Mouse (Mus musculus): ENCODE results near the gene Lct.

DNA sequence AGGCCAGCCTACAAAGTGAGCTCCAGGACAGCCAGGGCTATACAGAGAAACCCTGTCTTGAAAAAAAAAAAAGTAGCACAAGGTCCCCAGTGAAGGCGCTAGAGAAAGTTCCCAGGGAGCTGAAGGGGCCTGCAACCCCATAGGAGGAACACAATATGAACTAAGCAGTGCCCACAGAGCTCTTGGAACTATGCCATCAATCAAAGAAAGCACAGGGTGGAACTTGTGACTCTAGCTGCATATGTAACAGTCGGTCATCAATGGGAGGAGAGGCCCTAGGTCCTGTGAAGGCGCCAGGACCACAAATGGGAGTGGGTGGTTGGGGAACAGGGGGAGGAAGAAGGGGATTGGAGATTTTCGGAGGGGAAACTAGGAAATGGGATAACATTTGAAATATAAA is 48.7 kb upstream of the Lct start:
- TF ChIP-seq CTCF (conservative IDR thresholded peaks at IDR 0.05; ENCODE audit: low read length) (no peak), NANOG (IDR thresholded peaks at IDR 0.05; ENCODE audit: borderline replicate concordance, low read length) (no peak)

Measured in E14TG2a.4 (cell line).